Mouse (Mus musculus) neural tube, embryonic 11.5 days (tissue): ENCODE data around the gene Cdk18. TPM values are rescaled to one million over a fixed set of nuclear protein-coding genes. Genes with fewer than 3 reads are reported as not detected.

Source experiments
- ATAC-seq: fragments of 200-750 bp; cut with Nextera tagmentation; 2 replicates; pipeline ENCODE4 v1.8.0; 2017; ENCODE audit warnings: moderate number of reproducible peaks, mild to moderate bottlenecking, moderate TSS enrichment, moderate library complexity; ENCODE audit not compliant: insufficient read depth, low FRiP score, low TSS enrichment
- DNase-seq: peaks from one replicate; pipeline ENCODE4 v3.0.0-alpha.2; 2015; ENCODE audit warnings: low spot score
- H3K27ac ChIP-seq: fragments of 300-500 bp; sonication (generic); 2 replicates; pipeline ENCODE4 v1.5.1; 2014; ENCODE audit warnings: low read depth, mild to moderate bottlenecking, low read length
- H3K27me3 ChIP-seq: fragments of 300-500 bp; sonication (generic); 2 replicates; pipeline ENCODE4 v1.6.1; 2014; ENCODE audit warnings: mild to moderate bottlenecking, low read length, mixed read lengths; ENCODE audit not compliant: control insufficient read depth, insufficient read depth
- H3K36me3 ChIP-seq: fragments of 300-500 bp; sonication (generic); 2 replicates; pipeline ENCODE4 v1.6.1; 2014; ENCODE audit warnings: mild to moderate bottlenecking, low read length, moderate library complexity, mixed read lengths; ENCODE audit not compliant: control insufficient read depth, insufficient read depth
- H3K4me1 ChIP-seq: fragments of 300-500 bp; sonication (generic); 2 replicates; pipeline ENCODE4 v1.6.1; 2014; ENCODE audit warnings: low read length, mixed read lengths; ENCODE audit not compliant: control insufficient read depth, insufficient read depth
- H3K4me2 ChIP-seq: fragments of 300-500 bp; sonication (generic); 2 replicates; pipeline ENCODE4 v1.6.1; 2014; ENCODE audit warnings: low read depth, mild to moderate bottlenecking, moderate library complexity
- H3K4me3 ChIP-seq: fragments of 300-500 bp; sonication (generic); 2 replicates; pipeline ENCODE4 v1.5.1; 2014; ENCODE audit warnings: low read depth, low read length
- H3K9ac ChIP-seq: fragments of 300-500 bp; sonication (generic); 2 replicates; pipeline ENCODE4 v1.6.1; 2014; ENCODE audit warnings: mild to moderate bottlenecking, low read length
- H3K9me3 ChIP-seq: fragments of 300-500 bp; sonication (generic); 2 replicates; pipeline ENCODE4 v1.6.1; 2016; ENCODE audit warnings: low read length; ENCODE audit not compliant: control insufficient read depth
- WGBS: fragments of 180-500 bp; shearing (Covaris S2); extraction: QIAGEN DNeasy Blood & Tissue Kit; methylation state at CpG from one replicate; pipeline ENCODE4 v1.1.7; 2014; 5-methylcytosine and 5-hydroxymethylcytosine counted together
- polyA plus RNA-seq: library from polyadenylated mRNA; unstranded; fragments of >200 nt; fragmentation: Nextera tagmentation; extraction: Ambion mirVana; gene quantifications from 2 replicates; pipeline ENCODE4 v1.2.1, GENCODE M21; 2014

Gene Cdk18
- polyA plus RNA-seq, 1 experiment from 2014 or later, result 1.9 TPM

GRCm38 (mm10) chr1:132153691-132154090 lies 14.2 kb upstream of the Cdk18 start:
- WGBS, result 11% methylated on average over 8 of the region's 8 CpGs
- no peak overlapping the region for H3K4me3 ChIP-seq
- DNase-seq (no peak), ATAC-seq (no peak)
- H3K36me3 ChIP-seq, result no peaks in the 10 kb centered on the region
- no peaks in the 10 kb centered on the region for H3K4me1 ChIP-seq
- H3K27me3 ChIP-seq, result no peaks in the 10 kb centered on the region
- no peak overlapping the region for H3K4me2 ChIP-seq
- peak overlapping the region; percentile 18; the same call in 1 of the 2 replicates for H3K9ac ChIP-seq
- no peak overlapping the region for H3K27ac ChIP-seq
- no peaks in the 10 kb centered on the region for H3K9me3 ChIP-seq

- Histone ChIP-seq H3K4me1 (no peaks in the 10 kb centered on the region), H3K27ac (no peak overlapping the region), H3K36me3 (no peaks in the 10 kb centered on the region), H3K4me2 (no peak overlapping the region), H3K4me3 (no peak overlapping the region), H3K9me3 (no peaks in the 10 kb centered on the region), H3K9ac (no peak overlapping the region), H3K27me3 (no peaks in the 10 kb centered on the region)
- DNase-seq, result no peak
- ATAC-seq, result no peak
- WGBS, result 30% methylated on average over 15 of the region's 15 CpGs
Measured at GRCm38 (mm10) chr1:132153086-132153690, 13.7 kb upstream of the Cdk18 start.

GRCm38 (mm10) chr1:132151908-132152307 lies 12.4 kb upstream of the Cdk18 start:
- H3K36me3 ChIP-seq, result no peaks in the 10 kb centered on the region
- no peaks in the 10 kb centered on the region for H3K4me1 ChIP-seq
- no peak overlapping the region for H3K9ac ChIP-seq
- H3K9me3 ChIP-seq, result no peaks in the 10 kb centered on the region
- no peak overlapping the region for H3K4me3 ChIP-seq
- 79% methylated on average over 2 of the region's 2 CpGs for WGBS
- ATAC-seq (no peak), DNase-seq (no peak)
- no peak overlapping the region for H3K27ac ChIP-seq
- no peaks in the 10 kb centered on the region for H3K27me3 ChIP-seq
- H3K4me2 ChIP-seq, result no peak overlapping the region

- no peak overlapping the region for H3K4me2 ChIP-seq
- ATAC-seq, result no peak
- no peak overlapping the region for H3K4me3 ChIP-seq
- no peak for DNase-seq
- H3K9ac ChIP-seq, result no peak overlapping the region
- no peaks in the 10 kb centered on the region for H3K4me1 ChIP-seq
- H3K36me3 ChIP-seq, result no peaks in the 10 kb centered on the region
- no peaks in the 10 kb centered on the region for H3K9me3 ChIP-seq
- no peak overlapping the region for H3K27ac ChIP-seq
- 76% methylated on average over 15 of the region's 15 CpGs for WGBS
- no peaks in the 10 kb centered on the region for H3K27me3 ChIP-seq
Measured at GRCm38 (mm10) chr1:132150817-132151601, 11.5 kb upstream of the Cdk18 start.

- H3K27ac ChIP-seq, result no peak overlapping the region
- no peak overlapping the region for H3K4me2 ChIP-seq
- no peaks in the 10 kb centered on the region for H3K36me3 ChIP-seq
- no peaks in the 10 kb centered on the region for H3K27me3 ChIP-seq
- no peak for DNase-seq
- H3K9me3 ChIP-seq, result no peaks in the 10 kb centered on the region
- WGBS, result 81% methylated on average over 1 of the region's 1 CpGs
- ATAC-seq, result no peak
- H3K4me3 ChIP-seq, result no peak overlapping the region
- H3K9ac ChIP-seq, result no peak overlapping the region
- H3K4me1 ChIP-seq, result no peaks in the 10 kb centered on the region
Measured at GRCm38 (mm10) chr1:132150171-132150570, 10.7 kb upstream of the Cdk18 start.

GRCm38 (mm10) chr1:132149410-132149809 lies 9.9 kb upstream of the Cdk18 start:
- WGBS, result 80% methylated on average over 2 of the region's 2 CpGs
- DNase-seq (no peak), ATAC-seq (no peak)
- no peak overlapping the region for H3K4me3 ChIP-seq
- H3K9ac ChIP-seq, result no peak overlapping the region
- no peaks in the 10 kb centered on the region for H3K9me3 ChIP-seq
- no peaks in the 10 kb centered on the region for H3K36me3 ChIP-seq
- H3K27me3 ChIP-seq, result no peaks in the 10 kb centered on the region
- H3K4me1 ChIP-seq, result no peaks in the 10 kb centered on the region
- no peak overlapping the region for H3K27ac ChIP-seq
- no peak overlapping the region for H3K4me2 ChIP-seq

- Histone ChIP-seq H3K36me3 (no peaks in the 10 kb centered on the region), H3K9me3 (no peaks in the 10 kb centered on the region), H3K27me3 (no peaks in the 10 kb centered on the region), H3K9ac (no peak overlapping the region), H3K4me1 (no peaks in the 10 kb centered on the region), H3K4me3 (no peak overlapping the region), H3K27ac (no peak overlapping the region), H3K4me2 (no peak overlapping the region)
- no peak for ATAC-seq
- DNase-seq, result no peak
- 92% methylated on average over 8 of the region's 8 CpGs for WGBS
Measured at GRCm38 (mm10) chr1:132145973-132146685, 6.6 kb upstream of the Cdk18 start.

GRCm38 (mm10) chr1:132144837-132145236 lies 5.4 kb upstream of the Cdk18 start:
- Histone ChIP-seq H3K4me1 (no peaks in the 10 kb centered on the region), H3K9ac (no peak overlapping the region), H3K36me3 (no peaks in the 10 kb centered on the region), H3K27me3 (no peaks in the 10 kb centered on the region), H3K27ac (no peak overlapping the region), H3K4me3 (no peak overlapping the region), H3K9me3 (no peaks in the 10 kb centered on the region), H3K4me2 (no peak overlapping the region)
- 78% methylated on average over 3 of the region's 3 CpGs for WGBS
- ATAC-seq, result no peak
- no peak for DNase-seq
